Mouse (Mus musculus) kidney, adult 2 months (tissue): Measurements from ENCODE around the gene Cnih3. TPM values are rescaled to one million over a fixed set of nuclear protein-coding genes. Genes with fewer than 3 reads are reported as not detected.

Experiments
- DNase-seq: peaks from one replicate; pipeline ENCODE4 v3.0.0; 2021
- H3K27ac ChIP-seq: fragments of 200-500 bp; 2 replicates; pipeline ENCODE4 v1.5.1; 2012; ENCODE audit warnings: low read depth, low read length, control low read depth, inconsistent platforms; ENCODE audit not compliant: insufficient read depth
- H3K27me3 ChIP-seq: fragments of 200-500 bp; replicated peaks from 2 replicates; pipeline ENCODE4 v1.6.1; 2012; ENCODE audit warnings: mild to moderate bottlenecking, moderate library complexity, low read length, inconsistent platforms; ENCODE audit not compliant: control insufficient read depth, insufficient read depth
- H3K36me3 ChIP-seq: fragments of 200-500 bp; 2 replicates; pipeline ENCODE4 v1.6.1; 2012; ENCODE audit warnings: mild to moderate bottlenecking, moderate library complexity, low read length, inconsistent platforms; ENCODE audit not compliant: control insufficient read depth, insufficient read depth
- H3K4me1 ChIP-seq: fragments of 200-500 bp; 2 replicates; pipeline ENCODE4 v1.6.1; 2011; ENCODE audit warnings: low read length; ENCODE audit not compliant: control insufficient read depth, insufficient read depth
- H3K4me3 ChIP-seq: fragments of 200-500 bp; 2 replicates; pipeline ENCODE4 v1.5.1; 2011; ENCODE audit warnings: mild to moderate bottlenecking, low read depth, low read length, control low read depth; ENCODE audit not compliant: insufficient read depth
- CTCF ChIP-seq: fragments of 200-500 bp; conservative IDR thresholded peaks from 2 replicates; pipeline ENCODE4 v1.5.1; 2011; ENCODE audit warnings: low read depth, mild to moderate bottlenecking, control low read depth, low read length, moderate library complexity, mixed read lengths; ENCODE audit not compliant: insufficient read depth, insufficient read length
- POLR2A ChIP-seq: fragments of 200-500 bp; IDR thresholded peaks from one replicate; pipeline ENCODE4 v1.6.1; 2011; ENCODE audit warnings: low read depth, low read length, control low read depth
- WGBS: fragments of 180-500 bp; shearing (Covaris S2); methylation state at CpG from one replicate; pipeline ENCODE4 v1.1.7; 2018; 5-methylcytosine and 5-hydroxymethylcytosine counted together
- polyA plus RNA-seq: library from polyadenylated mRNA; depleted of rRNA; stranded (reverse); fragments of >200 nt; gene quantifications from 2 replicates; pipeline ENCODE4 v1.2.3, GENCODE M21; 2012; rRNA removed

The Cnih3 gene
- polyA plus RNA-seq = not detected in 2 replicates

GRCm38 (mm10) chr1:181352367-181353199, at the start of gene Cnih3:
Gene Cnih3, plus strand, starts transcription at chr1:181352628.
- Histone ChIP-seq H3K4me1 (no peaks in the 10 kb centered on the region), H3K36me3 (no peaks in the 10 kb centered on the region), H3K27me3 (no peaks in the 10 kb centered on the region), H3K27ac (no peak within 1 kb of the TSS), H3K4me3 (peak within 1 kb of the TSS; percentile 24; the same call in 1 of the 2 replicates)
- under 1% methylated on average over 77 of the region's 78 CpGs for WGBS
- TF ChIP-seq POLR2A (no peak), CTCF (no peak)
- DNase-seq = peak; percentile 7

- TF ChIP-seq POLR2A = no peak
- TF ChIP-seq CTCF = no peak
- no peak for DNase-seq
- 90% methylated on average over 3 of the region's 3 CpGs for WGBS
- no peaks in the 10 kb centered on the region for H3K27me3 ChIP-seq
- H3K27ac ChIP-seq = no peak overlapping the region
- no peaks in the 10 kb centered on the region for H3K4me1 ChIP-seq
- H3K36me3 ChIP-seq = no peaks in the 10 kb centered on the region
- H3K4me3 ChIP-seq = no peak overlapping the region
These were observed 44.4 kb upstream of the Cnih3 start for GRCm38 (mm10) chr1:181307981-181308380.

GRCm38 (mm10) chr1:181310712-181311111, 41.7 kb upstream of the Cnih3 start:
- Histone ChIP-seq H3K36me3 (no peaks in the 10 kb centered on the region), H3K4me1 (no peaks in the 10 kb centered on the region), H3K4me3 (no peak overlapping the region), H3K27ac (no peak overlapping the region), H3K27me3 (no peaks in the 10 kb centered on the region)
- 91% methylated on average over 5 of the region's 5 CpGs for WGBS
- DNase-seq = no peak
- TF ChIP-seq POLR2A = no peak
- no peak for TF ChIP-seq CTCF

- H3K27ac ChIP-seq = no peak overlapping the region
- no peak overlapping the region for H3K4me3 ChIP-seq
- H3K27me3 ChIP-seq = no peaks in the 10 kb centered on the region
- no peak for TF ChIP-seq POLR2A
- no peak for TF ChIP-seq CTCF
- no peaks in the 10 kb centered on the region for H3K4me1 ChIP-seq
- DNase-seq = no peak
- H3K36me3 ChIP-seq = no peaks in the 10 kb centered on the region
- 93% methylated on average over 15 of the region's 15 CpGs for WGBS
These were observed 40.0 kb upstream of the Cnih3 start for GRCm38 (mm10) chr1:181312115-181313045.

GRCm38 (mm10) chr1:181313046-181313415, 39.4 kb upstream of the Cnih3 start:
- no peak overlapping the region for H3K27ac ChIP-seq
- TF ChIP-seq POLR2A (no peak), CTCF (no peak)
- WGBS = 68% methylated on average over 8 of the region's 8 CpGs
- no peaks in the 10 kb centered on the region for H3K27me3 ChIP-seq
- DNase-seq = no peak
- H3K4me1 ChIP-seq = no peaks in the 10 kb centered on the region
- H3K4me3 ChIP-seq = no peak overlapping the region
- H3K36me3 ChIP-seq = no peaks in the 10 kb centered on the region

- no peaks in the 10 kb centered on the region for H3K4me1 ChIP-seq
- TF ChIP-seq POLR2A (no peak), CTCF (no peak)
- H3K27me3 ChIP-seq = no peaks in the 10 kb centered on the region
- no peak for DNase-seq
- no peak overlapping the region for H3K27ac ChIP-seq
- no peak overlapping the region for H3K4me3 ChIP-seq
- no peaks in the 10 kb centered on the region for H3K36me3 ChIP-seq
- 90% methylated on average over 10 of the region's 10 CpGs for WGBS
These were observed 38.1 kb upstream of the Cnih3 start for GRCm38 (mm10) chr1:181314301-181314700.

- no peak for TF ChIP-seq POLR2A
- Histone ChIP-seq H3K27me3 (no peaks in the 10 kb centered on the region), H3K36me3 (no peaks in the 10 kb centered on the region), H3K4me3 (no peak overlapping the region), H3K27ac (no peak overlapping the region), H3K4me1 (no peaks in the 10 kb centered on the region)
- DNase-seq = no peak
- 69% methylated on average over 3 of the region's 3 CpGs for WGBS
These were observed 37.1 kb upstream of the Cnih3 start for GRCm38 (mm10) chr1:181315350-181315749.
